Comparison of ENCODE assay signal across 9 mouse cellular contexts in the genomic region with DNA sequence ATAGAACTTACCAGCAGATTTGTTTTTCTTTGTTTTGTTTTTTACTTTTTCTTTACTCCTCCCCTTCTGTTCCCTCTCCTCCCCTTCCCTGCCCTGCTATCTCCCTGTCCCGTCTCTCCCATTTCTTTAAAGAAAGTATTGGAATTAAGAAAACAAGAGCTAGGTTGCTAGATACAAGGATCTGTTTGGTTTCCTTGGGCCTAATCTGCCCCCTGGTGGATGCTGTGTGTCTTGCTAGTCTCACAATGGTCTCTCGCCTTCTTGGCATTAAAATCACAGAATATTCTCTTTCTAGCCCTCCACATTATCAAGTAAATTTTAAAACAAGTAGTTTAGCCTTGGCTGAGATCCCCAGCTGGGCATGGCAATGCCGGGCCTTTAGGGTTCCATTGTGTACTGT.
DNase-seq lines count a peak whose midpoint lies in the region; ATAC-seq and TF ChIP-seq lines count a peak whose summit lies in the region.
"Had no signal": no experiment of that assay in that cellular context is flagged by ENCODE, and none has a peak within 500 bp of the region (broad histone marks: within the 10 kb centered on the region; RNA-seq: fewer than 3 reads in every experiment).

No protein-coding gene starts in this region.

- H3K4me2 ChIP-seq in liver, embryonic 13.5 days: no peak overlapping the region
- H3K4me2 ChIP-seq: heart, embryonic 13.5 days had no signal

- H3K9ac ChIP-seq in liver, embryonic 13.5 days: no peak overlapping the region
- H3K9ac ChIP-seq: heart, embryonic 13.5 days had no signal

- H3K9me3 ChIP-seq in liver, embryonic 13.5 days (replicated peaks): no peaks in the 10 kb centered on the region
- H3K9me3 ChIP-seq: heart, embryonic 13.5 days had no signal

- TF ChIP-seq POLR2A in cortical plate, adult 2 months (IDR thresholded peaks at IDR 0.05; ENCODE audit: extremely low read depth, insufficient read depth, low read length): no peak

- no peaks in the 10 kb centered on the region for H3K4me1 ChIP-seq in cortical plate, adult 2 months (ENCODE audit: control insufficient read depth, insufficient read depth, low read length)
- peaks cover 11% of the 10 kb centered on the region for H3K4me1 ChIP-seq in liver, embryonic 13.5 days (replicated peaks)

- no peak overlapping the region for H3K27ac ChIP-seq in cortical plate, adult 2 months (ENCODE audit: insufficient read depth, low read length)
- no peak overlapping the region for H3K27ac ChIP-seq in liver, embryonic 13.5 days
- H3K27ac ChIP-seq: heart, embryonic 13.5 days had no signal

- DNase-seq in CD4-positive helper T cell, adult 2 months (ENCODE audit: low read depth, low spot score): peak; percentile 60
- DNase-seq in adipocyte (ENCODE audit: low spot score): peak; percentile 90
- peak; percentile 73 for DNase-seq in gastrocnemius, postnatal 14 days
- DNase-seq in kidney, postnatal 10 days: peak; percentile 93
- peak; percentile 32 for DNase-seq in liver, embryonic 13.5 days
- peak; percentile 70 for DNase-seq in retina, postnatal 7 days (ENCODE audit: low read depth, low spot score)
- peak; percentile 37 for DNase-seq in urinary bladder, adult 2 months (ENCODE audit: low spot score)

- WGBS in liver, embryonic 13.5 days (ENCODE audit: insufficient replicate concordance): 28% methylated on average over 3 of the region's 3 CpGs

- peaks cover 2% of the 10 kb centered on the region; the same call in 1 of the 2 replicates for H3K36me3 ChIP-seq in liver, embryonic 13.5 days
- H3K36me3 ChIP-seq: heart, embryonic 13.5 days had no signal

- intact Hi-C loops in gastrocnemius, postnatal 14 days (cut with DNase I; ENCODE audit: low total_unique reads): loop anchor here (2.0 to 5.0 kb wide), 2 partner anchors 230 to 276 kb away; no protein-coding TSS in a partner anchor

- no peak for ATAC-seq in liver, embryonic 13.5 days (ENCODE audit: low read depth)

- peak; percentile 94 for TF ChIP-seq CTCF in cortical plate, adult 2 months (IDR thresholded peaks at IDR 0.05; ENCODE audit: extremely low read depth, insufficient read depth, low read length)

- no peak overlapping the region for H3K4me3 ChIP-seq in cortical plate, adult 2 months (ENCODE audit: insufficient read depth, low read length)
- no peak overlapping the region for H3K4me3 ChIP-seq in liver, embryonic 13.5 days (replicated peaks)
- H3K4me3 ChIP-seq: heart, embryonic 13.5 days had no signal

- no peaks in the 10 kb centered on the region for H3K27me3 ChIP-seq in liver, embryonic 13.5 days

Comparison
In these comparisons a context has a peak if more than half of its experiments do, and no peak if none do; other contexts are left out.
1. DNase-seq: peak in every context shown above with its lines; median percentile 93 in kidney, postnatal 10 days; 90 in adipocyte; 73 in gastrocnemius, postnatal 14 days; 70 in retina, postnatal 7 days; 60 in CD4-positive helper T cell, adult 2 months; 37 in urinary bladder, adult 2 months; 32 in liver, embryonic 13.5 days.